1 mouse cellular context compared by ENCODE assay signal in genomic region chr1:133053034-133053433, GRCm38 (mm10).
TF ChIP-seq lines count a peak whose summit lies in the region.

No protein-coding gene starts in this region.

TF ChIP-seq in CH12.LX, 34 proteins besides CTCF, POLR2A, EP300 and RAD21 (continued from another document):
- peak; percentile 88 for TF ChIP-seq MEF2A (IDR thresholded peaks at IDR 0.05; ENCODE audit: borderline replicate concordance, low read depth, low read length)
- TF ChIP-seq NRF1 (IDR thresholded peaks at IDR 0.05; ENCODE audit: low read depth, low read length), result no peak
- no peak for TF ChIP-seq E2F4 (IDR thresholded peaks at IDR 0.05; ENCODE audit: insufficient replicate concordance, low read depth, low read length)
- no peak for TF ChIP-seq CHD1 (IDR thresholded peaks at IDR 0.05; ENCODE audit: low read depth, low read length)
- TF ChIP-seq MAFK (IDR thresholded peaks at IDR 0.05; ENCODE audit: insufficient replicate concordance, low read length), result no peak
- peak; percentile 77 for TF ChIP-seq TCF12 (IDR thresholded peaks at IDR 0.05; ENCODE audit: low read depth, low read length)
- TF ChIP-seq TBP (conservative IDR thresholded peaks at IDR 0.05; ENCODE audit: low read depth, low read length), result no peak
- no peak for TF ChIP-seq ZKSCAN1 (IDR thresholded peaks at IDR 0.05; ENCODE audit: borderline replicate concordance, low read depth, low read length)
- peak; percentile 82 for TF ChIP-seq ETS1 (conservative IDR thresholded peaks at IDR 0.05; ENCODE audit: low read depth, low read length)
- no peak for TF ChIP-seq JUND (conservative IDR thresholded peaks at IDR 0.05; ENCODE audit: low read depth, low read length)
- no peak for TF ChIP-seq USF2 (conservative IDR thresholded peaks at IDR 0.05; ENCODE audit: low read depth, low read length)
- no peak for TF ChIP-seq SMC3 (IDR thresholded peaks at IDR 0.05; ENCODE audit: low read depth, low read length)
- TF ChIP-seq SIN3A (IDR thresholded peaks at IDR 0.05; ENCODE audit: low read length), result peak; percentile 83
- no peak for TF ChIP-seq USF1 (IDR thresholded peaks at IDR 0.05; ENCODE audit: low read depth, low read length)
- TF ChIP-seq GABPA (IDR thresholded peaks at IDR 0.05; ENCODE audit: insufficient replicate concordance, low read depth, low read length), result no peak
- TF ChIP-seq MYC (IDR thresholded peaks at IDR 0.05; ENCODE audit: low read depth, low read length), result no peak
- no peak for TF ChIP-seq MAZ (IDR thresholded peaks at IDR 0.05; ENCODE audit: low read depth, low read length)
- no peak for TF ChIP-seq JUN (IDR thresholded peaks at IDR 0.05; ENCODE audit: insufficient read depth, low read depth, low read length)
- TF ChIP-seq HCFC1 (IDR thresholded peaks at IDR 0.05; ENCODE audit: low read depth, low read length), result no peak
- peak; percentile 66 for TF ChIP-seq MXI1 (IDR thresholded peaks at IDR 0.05; ENCODE audit: low read depth, low read length)
- peak; percentile 43; the same call in 1 of the 2 replicates for TF ChIP-seq BHLHE40 (IDR thresholded peaks at IDR 0.05; ENCODE audit: low read depth, low read length)
- no peak for TF ChIP-seq ZMIZ1 (IDR thresholded peaks at IDR 0.05; ENCODE audit: low read depth, low read length)
- TF ChIP-seq POLR2AphosphoS2 (IDR thresholded peaks at IDR 0.05; ENCODE audit: low read depth, low read length), result no peak
- no peak for TF ChIP-seq PAX5 (IDR thresholded peaks at IDR 0.05; ENCODE audit: low read length)
